Mouse (Mus musculus) testis, adult 2 months (tissue): ENCODE data around the gene Sec24b.

Experiments
- CTCF ChIP-seq: fragments of 200-500 bp; IDR thresholded peaks from 2 replicates; pipeline ENCODE4 v1.5.1; 2012; ENCODE audit warnings: low read depth, mild to moderate bottlenecking, inconsistent platforms, low read length, moderate library complexity; ENCODE audit not compliant: control insufficient read depth, insufficient read depth, insufficient replicate concordance
- POLR2A ChIP-seq: fragments of 200-500 bp; IDR thresholded peaks from 2 replicates; pipeline ENCODE4 v1.6.1; 2012; ENCODE audit warnings: low read depth, mild to moderate bottlenecking, inconsistent platforms, low read length, moderate library complexity; ENCODE audit not compliant: control insufficient read depth

- TF ChIP-seq POLR2A (no peak), CTCF (no peak)
Measured at GRCm38 (mm10) chr3:130087466-130087865, 26.1 kb upstream of the Sec24b start.
